Comparison of ENCODE assay signal across 18 mouse cellular contexts in the genomic region with DNA sequence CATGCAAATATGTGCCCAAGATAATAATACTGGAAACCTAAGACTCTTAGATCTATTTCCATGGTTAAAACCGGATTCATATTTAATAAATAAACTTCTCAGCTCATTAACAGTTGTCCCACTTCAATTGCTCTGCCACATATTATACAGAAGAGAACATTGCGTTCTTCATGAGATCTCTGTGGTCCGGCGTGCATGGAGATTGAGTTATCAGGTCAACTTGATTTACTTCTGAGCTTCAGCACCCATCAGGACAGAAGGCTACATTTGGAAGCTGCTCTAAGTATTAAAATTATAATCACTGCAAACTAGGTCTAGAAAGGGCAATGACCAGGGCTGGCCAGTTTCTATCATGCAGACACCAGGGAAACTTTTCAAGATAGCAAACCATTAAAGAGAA.
"Had no signal": no experiment of that assay in that cellular context is flagged by ENCODE, and none has a peak within 500 bp of the region (broad histone marks: within the 10 kb centered on the region; RNA-seq: fewer than 3 reads in every experiment).

No protein-coding gene starts in this region.

- H3K27me3 ChIP-seq: limb, embryonic 13.5 days; liver, embryonic 15.5 days had no signal

- ATAC-seq: inflammation-experienced regulatory T-cells, adult 6 months; intestine, embryonic 16.5 days had no signal

- H3K9me3 ChIP-seq: limb, embryonic 10.5 days; limb, embryonic 13.5 days; liver, embryonic 15.5 days had no signal

- H3K4me3 ChIP-seq: layer of hippocampus, adult 2 months; limb, embryonic 10.5 days; limb, embryonic 13.5 days; liver, embryonic 15.5 days had no signal

- H3K4me2 ChIP-seq: limb, embryonic 13.5 days; liver, embryonic 15.5 days; midbrain, embryonic 11.5 days had no signal

- H3K4me1 ChIP-seq: liver, embryonic 15.5 days had no signal

- H3K9ac ChIP-seq: limb, embryonic 13.5 days; liver, embryonic 15.5 days had no signal

- H3K27ac ChIP-seq: layer of hippocampus, adult 2 months; limb, embryonic 10.5 days; limb, embryonic 13.5 days; liver, embryonic 15.5 days; stomach, postnatal 0 days had no signal

- H3K36me3 ChIP-seq: limb, embryonic 10.5 days; limb, embryonic 13.5 days; liver, embryonic 15.5 days had no signal

- DNase-seq: kidney, adult 8-10 months; layer of hippocampus, adult 9-11 months; liver; lung, adult 2 months; lung, postnatal 14 days; lung, postnatal 4 days; midbrain, embryonic 14.5 days; thymus, adult 2 months; thymus, postnatal 14 days; thymus, postnatal 4 days had no signal
